Mouse (Mus musculus): ENCODE measurements around the gene Pigp. TPM values are rescaled to one million over a fixed set of nuclear protein-coding genes. Genes with fewer than 3 reads are reported as not detected.

The Pigp gene
- polyA plus RNA-seq, 1 experiment from 2014 or later: 126 TPM

DNA sequence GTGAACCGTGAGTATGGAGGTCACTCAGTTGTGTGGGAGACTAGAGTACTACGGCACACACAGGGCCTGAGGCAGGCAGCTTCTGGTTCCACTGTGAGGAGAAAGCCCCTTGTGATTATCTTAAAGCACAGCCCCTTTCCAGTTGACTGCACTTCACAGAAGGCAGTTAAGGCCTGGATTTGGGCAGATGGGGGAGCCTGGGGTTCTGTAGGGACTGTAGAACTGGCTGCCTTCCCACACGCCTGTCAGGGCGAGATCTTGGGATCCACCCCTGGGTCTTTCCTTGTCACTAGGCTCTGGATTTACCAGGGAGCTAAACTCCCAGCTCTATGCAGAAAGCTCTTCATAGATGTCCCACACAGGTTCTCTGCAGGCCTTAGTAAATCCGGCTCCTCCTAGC is 41.2 kb downstream of the Pigp start:
- H3K36me3 ChIP-seq (ENCODE audit: poor library complexity, severe bottlenecking): no peaks in the 10 kb centered on the region
- 33% methylated on average over 5 of the region's 5 CpGs for WGBS
- peak; percentile 70 for ATAC-seq
- no peak overlapping the region for H3K4me3 ChIP-seq
- H3K27me3 ChIP-seq: peaks cover 41% of the 10 kb centered on the region
- H3K4me1 ChIP-seq: peaks cover 33% of the 10 kb centered on the region
- no peak overlapping the region for H3K4me2 ChIP-seq
- no peaks in the 10 kb centered on the region for H3K9me3 ChIP-seq (replicated peaks)
- H3K9ac ChIP-seq: no peak overlapping the region
- H3K27ac ChIP-seq: 0 out of 2 replicates have a peak overlapping the region, but pooled peaks have one; percentile 42

GRCm38 (mm10) chr16:94328881-94329867 is 42.5 kb downstream of the Pigp start:
- peak; percentile 41; the same call in 1 of the 2 replicates for ATAC-seq
- Histone ChIP-seq H3K4me1 (peaks cover 33% of the 10 kb centered on the region), H3K27me3 (peaks cover 42% of the 10 kb centered on the region), H3K4me3 (peak overlapping the region; percentile 42), H3K36me3 (ENCODE audit: poor library complexity, severe bottlenecking) (no peaks in the 10 kb centered on the region), H3K9ac (0 out of 2 replicates have a peak overlapping the region, but pooled peaks have one; percentile 51), H3K4me2 (peak overlapping the region; percentile 62), H3K27ac (no peak overlapping the region), H3K9me3 (replicated peaks) (no peaks in the 10 kb centered on the region)
- 8% methylated on average over 25 of the region's 25 CpGs for WGBS

DNA sequence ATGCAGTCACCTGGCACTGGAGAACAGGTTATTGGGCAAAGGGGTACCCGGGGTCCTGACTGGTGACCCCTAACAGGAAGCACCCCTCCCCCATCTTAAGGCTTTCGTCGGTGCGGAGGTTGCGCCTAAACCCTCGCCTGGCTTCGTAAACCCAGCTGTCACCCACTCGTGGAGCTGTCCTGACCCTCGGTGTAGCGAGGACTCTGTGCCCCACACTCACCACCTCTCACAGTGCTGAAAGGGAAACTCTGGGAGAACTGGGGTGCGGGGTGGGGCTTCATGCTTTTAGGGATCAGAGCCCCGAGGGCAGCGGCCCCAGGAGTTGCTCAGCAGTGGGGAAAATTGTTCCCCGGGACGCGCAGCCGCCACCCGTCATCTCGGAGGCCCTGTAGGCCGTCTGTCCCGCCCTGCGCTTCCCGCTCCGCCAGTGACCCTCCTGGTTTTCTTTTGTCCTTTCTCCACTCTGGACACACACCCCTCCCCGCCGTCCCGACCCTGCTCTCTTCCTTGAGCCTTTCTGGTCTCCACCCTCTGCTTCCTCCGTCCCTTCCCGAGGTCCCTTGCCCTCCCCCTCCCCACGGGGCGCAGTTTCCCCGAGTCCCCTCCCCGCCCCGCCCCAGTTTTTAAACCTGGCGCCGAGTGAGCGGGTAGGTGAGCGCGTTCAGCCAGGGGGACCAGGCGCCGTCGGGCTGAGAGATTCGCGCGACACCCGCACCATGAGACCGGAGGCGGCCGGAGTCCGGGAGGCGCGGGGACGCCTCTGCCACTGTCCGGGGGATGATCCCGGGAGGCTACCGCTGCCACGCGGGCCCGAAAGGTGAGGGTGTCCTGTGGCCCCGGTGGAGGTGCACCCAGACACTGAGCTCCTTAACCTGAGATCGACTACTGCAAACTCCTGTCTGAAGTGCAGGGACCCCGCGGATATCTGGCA is 43.6 kb downstream of the Pigp start, which contains the start of gene Ripply3:
TSS of gene Ripply3 (plus strand) at position 640 of the 931 bp plus-strand sequence.
- Histone ChIP-seq H3K4me2 (peak within 1 kb of the TSS; percentile 62), H3K9me3 (replicated peaks) (no peaks in the 10 kb centered on the region), H3K36me3 (ENCODE audit: poor library complexity, severe bottlenecking) (no peaks in the 10 kb centered on the region), H3K4me3 (peak within 1 kb of the TSS; percentile 42), H3K27me3 (peaks cover 42% of the 10 kb centered on the region), H3K27ac (no peak within 1 kb of the TSS), H3K9ac (peak within 1 kb of the TSS; percentile 51), H3K4me1 (peaks cover 33% of the 10 kb centered on the region)
- ATAC-seq: peak; percentile 21; the same call in 1 of the 2 replicates
- 1% methylated on average over 63 of the region's 63 CpGs for WGBS

- Histone ChIP-seq H3K27ac (no peak overlapping the region), H3K4me3 (no peak overlapping the region), H3K36me3 (ENCODE audit: poor library complexity, severe bottlenecking) (no peaks in the 10 kb centered on the region), H3K4me1 (peaks cover 33% of the 10 kb centered on the region), H3K4me2 (no peak overlapping the region), H3K9ac (no peak overlapping the region), H3K9me3 (replicated peaks) (no peaks in the 10 kb centered on the region), H3K27me3 (peaks cover 42% of the 10 kb centered on the region)
- ATAC-seq: no peak
- WGBS: 95% methylated on average over 3 of the region's 3 CpGs
These were observed 45.6 kb downstream of the Pigp start for GRCm38 (mm10) chr16:94326008-94326407.

- ATAC-seq: no peak
- Histone ChIP-seq H3K9me3 (replicated peaks) (no peaks in the 10 kb centered on the region), H3K27me3 (peaks cover 32% of the 10 kb centered on the region), H3K4me3 (no peak overlapping the region), H3K9ac (no peak overlapping the region), H3K4me2 (no peak overlapping the region), H3K27ac (no peak overlapping the region), H3K36me3 (ENCODE audit: poor library complexity, severe bottlenecking) (no peaks in the 10 kb centered on the region), H3K4me1 (peaks cover 11% of the 10 kb centered on the region)
- 78% methylated on average over 5 of the region's 5 CpGs for WGBS
These were observed 48.0 kb downstream of the Pigp start for GRCm38 (mm10) chr16:94323681-94324080.

- Histone ChIP-seq H3K9me3 (replicated peaks) (no peaks in the 10 kb centered on the region), H3K36me3 (ENCODE audit: poor library complexity, severe bottlenecking) (no peaks in the 10 kb centered on the region), H3K4me1 (no peaks in the 10 kb centered on the region), H3K4me3 (no peak overlapping the region), H3K27ac (no peak overlapping the region), H3K9ac (no peak overlapping the region), H3K4me2 (no peak overlapping the region), H3K27me3 (no peaks in the 10 kb centered on the region; the same call in 1 of the 2 replicates)
- WGBS: 85% methylated on average over 5 of the region's 5 CpGs
- ATAC-seq: no peak
These were observed 51.4 kb downstream of the Pigp start for GRCm38 (mm10) chr16:94320223-94320622.

- no peak for ATAC-seq
- Histone ChIP-seq H3K27ac (no peak overlapping the region), H3K9ac (no peak overlapping the region), H3K36me3 (ENCODE audit: poor library complexity, severe bottlenecking) (no peaks in the 10 kb centered on the region), H3K4me1 (peaks cover 12% of the 10 kb centered on the region), H3K4me3 (no peak overlapping the region), H3K27me3 (no peaks in the 10 kb centered on the region), H3K4me2 (no peak overlapping the region), H3K9me3 (replicated peaks) (no peaks in the 10 kb centered on the region)
- 82% methylated on average over 5 of the region's 5 CpGs for WGBS
These were observed 53.9 kb downstream of the Pigp start for GRCm38 (mm10) chr16:94317752-94318151.

- 53% methylated on average over 1 of the region's 1 CpGs for WGBS
- no peak for ATAC-seq
These were observed 56.4 kb downstream of the Pigp start for GRCm38 (mm10) chr16:94315215-94315614.

GRCm38 (mm10) chr16:94314626-94315025 is 57.0 kb downstream of the Pigp start:
- H3K27ac ChIP-seq: no peak overlapping the region
- 93% methylated on average over 5 of the region's 5 CpGs for WGBS

More at GRCm38 (mm10) chr16:94315215-94315614, 56.4 kb downstream of the Pigp start:
- no peak overlapping the region for H3K9ac ChIP-seq
- no peaks in the 10 kb centered on the region for H3K27me3 ChIP-seq
- no peak overlapping the region for H3K4me3 ChIP-seq
- H3K27ac ChIP-seq: no peak overlapping the region
- H3K4me1 ChIP-seq: peaks cover 22% of the 10 kb centered on the region
- no peak overlapping the region for H3K4me2 ChIP-seq
- no peaks in the 10 kb centered on the region for H3K36me3 ChIP-seq (ENCODE audit: poor library complexity, severe bottlenecking)
- H3K9me3 ChIP-seq (replicated peaks): no peaks in the 10 kb centered on the region

GRCm38 (mm10) chr16:94313229-94314030 is 58.2 kb downstream of the Pigp start, which contains the start of gene Hlcs:
Hlcs (minus strand) TSS chr16:94313571.
- peak within 1 kb of the TSS; percentile 59 for H3K4me3 ChIP-seq
- H3K9ac ChIP-seq: peak within 1 kb of the TSS; percentile 87
- peak within 1 kb of the TSS; percentile 99 for H3K27ac ChIP-seq
- H3K4me2 ChIP-seq: peak within 1 kb of the TSS; percentile 62
- H3K9me3 ChIP-seq (replicated peaks): no peaks in the 10 kb centered on the region
- H3K36me3 ChIP-seq (ENCODE audit: poor library complexity, severe bottlenecking): no peaks in the 10 kb centered on the region
- peak; percentile 92 for ATAC-seq
- WGBS: under 1% methylated on average over 64 of the region's 64 CpGs
- peaks cover 22% of the 10 kb centered on the region for H3K4me1 ChIP-seq
- no peaks in the 10 kb centered on the region for H3K27me3 ChIP-seq

More at GRCm38 (mm10) chr16:94314626-94315025, 57.0 kb downstream of the Pigp start:
- Histone ChIP-seq H3K27me3 (no peaks in the 10 kb centered on the region), H3K4me2 (no peak overlapping the region), H3K9ac (no peak overlapping the region), H3K9me3 (replicated peaks) (no peaks in the 10 kb centered on the region), H3K36me3 (ENCODE audit: poor library complexity, severe bottlenecking) (no peaks in the 10 kb centered on the region), H3K4me1 (peaks cover 22% of the 10 kb centered on the region), H3K4me3 (no peak overlapping the region)
- ATAC-seq: no peak

GRCm38 (mm10) chr16:94312663-94313228 is 58.9 kb downstream of the Pigp start:
- H3K27ac ChIP-seq: peak overlapping the region; percentile 99
- H3K4me3 ChIP-seq: peak overlapping the region; percentile 59
- under 1% methylated on average over 20 of the region's 20 CpGs for WGBS
- H3K4me2 ChIP-seq: peak overlapping the region; percentile 62
- H3K4me1 ChIP-seq: peaks cover 27% of the 10 kb centered on the region
- H3K9me3 ChIP-seq (replicated peaks): no peaks in the 10 kb centered on the region
- ATAC-seq: peak; percentile 87
- no peaks in the 10 kb centered on the region for H3K27me3 ChIP-seq
- H3K36me3 ChIP-seq (ENCODE audit: poor library complexity, severe bottlenecking): no peaks in the 10 kb centered on the region
- H3K9ac ChIP-seq: peak overlapping the region; percentile 79

Measured in forebrain, embryonic 13.5 days (tissue).